Mouse (Mus musculus): ENCODE results near the gene Cd82. TPM values are rescaled to one million over a fixed set of nuclear protein-coding genes. Genes with fewer than 3 reads are reported as not detected.

The Cd82 gene
- polyA plus RNA-seq, 1 experiment from 2014 or later: 13.2 TPM

GRCm38 (mm10) chr2:93485459-93485858, 22.5 kb upstream of the Cd82 start:
- WGBS: 56% methylated on average over 9 of the region's 9 CpGs
- H3K4me1 ChIP-seq: peaks cover 25% of the 10 kb centered on the region
- no peaks in the 10 kb centered on the region for H3K9me3 ChIP-seq (replicated peaks)
- no peak overlapping the region for H3K27ac ChIP-seq
- H3K9ac ChIP-seq: no peak overlapping the region
- H3K36me3 ChIP-seq: no peaks in the 10 kb centered on the region
- H3K4me2 ChIP-seq (replicated peaks): no peak overlapping the region
- 0 out of 2 replicates have a peak, but pooled peaks cover 9% of the 10 kb centered on the region for H3K27me3 ChIP-seq
- no peak; the same call in 1 of the 2 replicates for ATAC-seq (ENCODE audit: low FRiP score)
- H3K4me3 ChIP-seq: no peak overlapping the region

GRCm38 (mm10) chr2:93482036-93482644, 19.2 kb upstream of the Cd82 start:
- no peaks in the 10 kb centered on the region for H3K27me3 ChIP-seq
- H3K4me3 ChIP-seq: no peak overlapping the region
- H3K36me3 ChIP-seq: no peaks in the 10 kb centered on the region
- no peak overlapping the region for H3K9ac ChIP-seq
- H3K9me3 ChIP-seq (replicated peaks): no peaks in the 10 kb centered on the region
- peaks cover 19% of the 10 kb centered on the region for H3K4me1 ChIP-seq
- 38% methylated on average over 6 of the region's 6 CpGs for whole genome bisulfite sequencing
- no peak for ATAC-seq (ENCODE audit: low FRiP score)
- no peak overlapping the region for H3K27ac ChIP-seq
- H3K4me2 ChIP-seq (replicated peaks): no peak overlapping the region

GRCm38 (mm10) chr2:93478744-93479143, 15.8 kb upstream of the Cd82 start:
- H3K9me3 ChIP-seq (replicated peaks): no peaks in the 10 kb centered on the region
- H3K27ac ChIP-seq: no peak overlapping the region
- no peak overlapping the region for H3K4me3 ChIP-seq
- no peak overlapping the region for H3K9ac ChIP-seq
- H3K27me3 ChIP-seq: peaks cover 11% of the 10 kb centered on the region
- no peak for ATAC-seq (ENCODE audit: low FRiP score)
- no peak overlapping the region for H3K4me2 ChIP-seq (replicated peaks)
- H3K4me1 ChIP-seq: peaks cover 12% of the 10 kb centered on the region
- WGBS: 73% methylated on average over 5 of the region's 5 CpGs
- no peaks in the 10 kb centered on the region for H3K36me3 ChIP-seq

- Histone ChIP-seq H3K4me1 (peaks cover 7% of the 10 kb centered on the region), H3K4me3 (no peak overlapping the region), H3K4me2 (replicated peaks) (no peak overlapping the region), H3K36me3 (no peaks in the 10 kb centered on the region), H3K27me3 (peaks cover 17% of the 10 kb centered on the region), H3K9ac (no peak overlapping the region), H3K9me3 (replicated peaks) (no peaks in the 10 kb centered on the region), H3K27ac (no peak overlapping the region)
- ATAC-seq (ENCODE audit: low FRiP score): 0 out of 2 replicates have a peak, but pooled peaks have one; percentile 29
- WGBS: 44% methylated on average over 7 of the region's 7 CpGs
Observed at GRCm38 (mm10) chr2:93477519-93477918, 14.6 kb upstream of the Cd82 start.

GRCm38 (mm10) chr2:93476487-93476886, 13.5 kb upstream of the Cd82 start:
- no peak for ATAC-seq (ENCODE audit: low FRiP score)
- no peak overlapping the region for H3K9ac ChIP-seq
- H3K36me3 ChIP-seq: no peaks in the 10 kb centered on the region
- no peaks in the 10 kb centered on the region for H3K4me1 ChIP-seq
- H3K27ac ChIP-seq: no peak overlapping the region
- H3K27me3 ChIP-seq: peaks cover 17% of the 10 kb centered on the region
- WGBS: 83% methylated on average over 7 of the region's 7 CpGs
- no peak overlapping the region for H3K4me2 ChIP-seq (replicated peaks)
- H3K9me3 ChIP-seq (replicated peaks): no peaks in the 10 kb centered on the region
- no peak overlapping the region for H3K4me3 ChIP-seq

GRCm38 (mm10) chr2:93475040-93475439, 12.1 kb upstream of the Cd82 start:
- ATAC-seq (ENCODE audit: low FRiP score): no peak
- H3K27ac ChIP-seq: no peak overlapping the region
- WGBS: 3% methylated on average over 11 of the region's 11 CpGs
- H3K9me3 ChIP-seq (replicated peaks): no peaks in the 10 kb centered on the region
- no peak overlapping the region for H3K4me3 ChIP-seq
- no peak overlapping the region for H3K4me2 ChIP-seq (replicated peaks)
- no peak overlapping the region for H3K9ac ChIP-seq
- peaks cover 17% of the 10 kb centered on the region for H3K27me3 ChIP-seq
- H3K36me3 ChIP-seq: no peaks in the 10 kb centered on the region
- peaks cover 7% of the 10 kb centered on the region for H3K4me1 ChIP-seq

GRCm38 (mm10) chr2:93473915-93474314, 11.0 kb upstream of the Cd82 start:
- no peak overlapping the region for H3K4me2 ChIP-seq (replicated peaks)
- H3K9ac ChIP-seq: no peak overlapping the region
- no peak overlapping the region for H3K4me3 ChIP-seq
- no peaks in the 10 kb centered on the region for H3K36me3 ChIP-seq
- H3K9me3 ChIP-seq (replicated peaks): no peaks in the 10 kb centered on the region
- WGBS: 87% methylated on average over 9 of the region's 9 CpGs
- H3K4me1 ChIP-seq: peaks cover 11% of the 10 kb centered on the region
- H3K27me3 ChIP-seq: peaks cover 17% of the 10 kb centered on the region
- no peak overlapping the region for H3K27ac ChIP-seq
- no peak for ATAC-seq (ENCODE audit: low FRiP score)

- Histone ChIP-seq H3K9me3 (replicated peaks) (no peaks in the 10 kb centered on the region), H3K4me2 (replicated peaks) (no peak overlapping the region), H3K36me3 (no peaks in the 10 kb centered on the region), H3K27me3 (peaks cover 11% of the 10 kb centered on the region), H3K9ac (no peak overlapping the region), H3K27ac (no peak overlapping the region), H3K4me1 (peaks cover 11% of the 10 kb centered on the region), H3K4me3 (no peak overlapping the region)
- 11% methylated on average over 3 of the region's 3 CpGs for WGBS
- ATAC-seq (ENCODE audit: low FRiP score): peak; percentile 26; the same call in 1 of the 2 replicates
Observed at GRCm38 (mm10) chr2:93470849-93471576, 8.1 kb upstream of the Cd82 start.

GRCm38 (mm10) chr2:93470127-93470526, 7.2 kb upstream of the Cd82 start:
- Histone ChIP-seq H3K9me3 (replicated peaks) (no peaks in the 10 kb centered on the region), H3K9ac (peak overlapping the region; percentile 20; the same call in 1 of the 2 replicates), H3K4me1 (peaks cover 11% of the 10 kb centered on the region), H3K27ac (no peak overlapping the region; the same call in 1 of the 2 replicates), H3K4me3 (0 out of 2 replicates have a peak overlapping the region, but pooled peaks have one; percentile 1), H3K36me3 (no peaks in the 10 kb centered on the region), H3K4me2 (replicated peaks) (peak overlapping the region; percentile 42), H3K27me3 (peaks cover 6% of the 10 kb centered on the region; the same call in 1 of the 2 replicates)
- 0 out of 2 replicates have a peak, but pooled peaks have one; percentile 30 for ATAC-seq (ENCODE audit: low FRiP score)
- WGBS: 5% methylated on average over 9 of the region's 9 CpGs

- 4% methylated on average over 7 of the region's 7 CpGs for WGBS
- H3K4me1 ChIP-seq: peaks cover 11% of the 10 kb centered on the region
- H3K4me3 ChIP-seq: no peak overlapping the region
- H3K27me3 ChIP-seq: peaks cover 6% of the 10 kb centered on the region; the same call in 1 of the 2 replicates
- ATAC-seq (ENCODE audit: low FRiP score): no peak
- no peak overlapping the region for H3K4me2 ChIP-seq (replicated peaks)
- H3K9me3 ChIP-seq (replicated peaks): no peaks in the 10 kb centered on the region
- no peaks in the 10 kb centered on the region for H3K36me3 ChIP-seq
- H3K27ac ChIP-seq: no peak overlapping the region
- H3K9ac ChIP-seq: no peak overlapping the region
Observed at GRCm38 (mm10) chr2:93469118-93469517, 6.2 kb upstream of the Cd82 start.

- Histone ChIP-seq H3K36me3 (no peaks in the 10 kb centered on the region), H3K27ac (no peak overlapping the region), H3K4me2 (replicated peaks) (no peak overlapping the region), H3K27me3 (peaks cover 23% of the 10 kb centered on the region), H3K4me3 (no peak overlapping the region), H3K9ac (no peak overlapping the region), H3K4me1 (peaks cover 25% of the 10 kb centered on the region), H3K9me3 (replicated peaks) (no peaks in the 10 kb centered on the region)
- ATAC-seq (ENCODE audit: low FRiP score): no peak
- 92% methylated on average over 3 of the region's 3 CpGs for WGBS
Observed at GRCm38 (mm10) chr2:93466314-93466713, 3.4 kb upstream of the Cd82 start.

- peak; percentile 93 for ATAC-seq (ENCODE audit: low FRiP score)
- Histone ChIP-seq H3K9me3 (replicated peaks) (no peaks in the 10 kb centered on the region), H3K4me1 (peaks cover 24% of the 10 kb centered on the region), H3K27me3 (peaks cover 34% of the 10 kb centered on the region), H3K4me2 (replicated peaks) (peak overlapping the region; percentile 69), H3K9ac (peak overlapping the region; percentile 24), H3K4me3 (peak overlapping the region; percentile 32), H3K36me3 (no peaks in the 10 kb centered on the region), H3K27ac (peak overlapping the region; percentile 31; the same call in 1 of the 2 replicates)
- 3% methylated on average over 38 of the region's 41 CpGs for WGBS
Observed at GRCm38 (mm10) chr2:93461869-93462714, 848 bp downstream of the Cd82 start.
